Comparison of ENCODE assay signal across 8 mouse cellular contexts in genomic region chr11:55419678-55420307, GRCm38 (mm10). TPM values are rescaled to one million over a fixed set of nuclear protein-coding genes. Genes with fewer than 3 reads are reported as not detected.
A peak's percentile ranks its signal among the peaks of the same experiment; 100 is the strongest.
DNase-seq lines count a peak whose midpoint lies in the region; ATAC-seq lines count a peak whose summit lies in the region.

No protein-coding gene starts in this region.

- peak; percentile 69 for ATAC-seq in forebrain, embryonic 14.5 days
- ATAC-seq in stomach, embryonic 16.5 days (ENCODE audit: insufficient read depth, low FRiP score) = peak; percentile 89

- DNase-seq in 3T3-L1 (ENCODE audit: low read depth, low spot score) = peak; percentile 90
- DNase-seq in adrenal gland, adult 18-20 months (ENCODE audit: low spot score in 2 of 2) = peak; percentile 79 to 81
- DNase-seq in forebrain, embryonic 14.5 days (ENCODE audit: low spot score) = peak; percentile 46
- peak; percentile 83 to 85 for DNase-seq in heart, postnatal 36 days
- peak; percentile 29 to 52 for DNase-seq in layer of hippocampus, postnatal 10 days (ENCODE audit: low spot score in 2 of 2)
- peak; percentile 69 for DNase-seq in midbrain, embryonic 10.5 days (ENCODE audit: low spot score)
- DNase-seq in left cerebral cortex, adult 18-20 months (ENCODE audit: low spot score in 2 of 2) = no peak

- H3K4me2 ChIP-seq in forebrain, embryonic 14.5 days (ENCODE audit: low read length) = peak overlapping the region; percentile 55
- peak overlapping the region; percentile 76 for H3K4me2 ChIP-seq in stomach, embryonic 16.5 days (ENCODE audit: low read depth, low read length)

- H3K27me3 ChIP-seq in forebrain, embryonic 14.5 days (replicated peaks; ENCODE audit: control insufficient read depth, insufficient read depth, low read length) = no peaks in the 10 kb centered on the region
- H3K27me3 ChIP-seq in midbrain, embryonic 10.5 days (ENCODE audit: low read depth, poor library complexity, severe bottlenecking) = no peaks in the 10 kb centered on the region
- no peaks in the 10 kb centered on the region for H3K27me3 ChIP-seq in stomach, embryonic 16.5 days (ENCODE audit: control insufficient read depth, insufficient read depth, low read length)

- H3K27ac ChIP-seq in forebrain, embryonic 14.5 days (ENCODE audit: low read depth, low read length) = peak overlapping the region; percentile 52
- peak overlapping the region; percentile 92 for H3K27ac ChIP-seq in midbrain, embryonic 10.5 days (replicated peaks)
- H3K27ac ChIP-seq in stomach, embryonic 16.5 days (ENCODE audit: low read length) = peak overlapping the region; percentile 98

- 1% methylated on average over 9 of the region's 9 CpGs for WGBS in forebrain, embryonic 14.5 days
- 3% methylated on average over 9 of the region's 9 CpGs for WGBS in midbrain, embryonic 10.5 days
- 9% methylated on average over 9 of the region's 9 CpGs for WGBS in stomach, embryonic 16.5 days

- peak overlapping the region; percentile 60 for H3K9ac ChIP-seq in forebrain, embryonic 14.5 days (ENCODE audit: low read length)
- peak overlapping the region; percentile 89 for H3K9ac ChIP-seq in stomach, embryonic 16.5 days (ENCODE audit: low read length)

- H3K4me3 ChIP-seq in forebrain, embryonic 14.5 days (ENCODE audit: low read depth, low read length) = peak overlapping the region; percentile 33
- H3K4me3 ChIP-seq in midbrain, embryonic 10.5 days = peak overlapping the region; percentile 60
- peak overlapping the region; percentile 72 for H3K4me3 ChIP-seq in stomach, embryonic 16.5 days (replicated peaks; ENCODE audit: low read length)

- peaks cover 25% of the 10 kb centered on the region for H3K4me1 ChIP-seq in forebrain, embryonic 14.5 days (ENCODE audit: control insufficient read depth, insufficient read depth, low read length)
- H3K4me1 ChIP-seq in midbrain, embryonic 10.5 days = peaks cover 59% of the 10 kb centered on the region
- H3K4me1 ChIP-seq in stomach, embryonic 16.5 days (ENCODE audit: control insufficient read depth, insufficient read depth, low read length) = peaks cover 43% of the 10 kb centered on the region

- intact Hi-C loops in heart, postnatal 36 days (cut with DNase I) = loop anchor here (2.0 kb wide), 1 partner anchor 25 kb away; no protein-coding TSS in a partner anchor

- no peaks in the 10 kb centered on the region for H3K36me3 ChIP-seq in forebrain, embryonic 14.5 days (ENCODE audit: control insufficient read depth, insufficient read depth, low read length)
- no peaks in the 10 kb centered on the region for H3K36me3 ChIP-seq in midbrain, embryonic 10.5 days
- no peaks in the 10 kb centered on the region for H3K36me3 ChIP-seq in stomach, embryonic 16.5 days (ENCODE audit: control insufficient read depth, insufficient read depth, low read length)

- no peaks in the 10 kb centered on the region for H3K9me3 ChIP-seq in forebrain, embryonic 14.5 days (replicated peaks; ENCODE audit: control insufficient read depth, low read length)
- H3K9me3 ChIP-seq in midbrain, embryonic 10.5 days (replicated peaks) = no peaks in the 10 kb centered on the region
- H3K9me3 ChIP-seq in stomach, embryonic 16.5 days (replicated peaks; ENCODE audit: control insufficient read depth, low read length) = no peaks in the 10 kb centered on the region

RNA-seq across cellular contexts. Expression of gene Sparc, which starts 3.2 kb away (rescaled TPM):
- 1,000 to 10,000 TPM; 1,159 to 2,168 TPM for total RNA-seq in adrenal gland, adult 18-20 months (2021)
- 300 and 365 TPM in 2 replicates for polyA plus RNA-seq in forebrain, embryonic 14.5 days (2014; fragmentation: Nextera tagmentation; extraction: Ambion mirVana)
- 100 to 1,000 TPM; 645 to 801 TPM for total RNA-seq in heart, postnatal 36 days (2021)
- total RNA-seq in layer of hippocampus, postnatal 10 days (2021) = 100 to 1,000 TPM; 378 to 402 TPM
- polyA plus RNA-seq in midbrain, embryonic 10.5 days (2016; fragmentation: Nextera tagmentation; extraction: Ambion mirVana) = 333 and 416 TPM in 2 replicates
- 2,158 and 2,387 TPM in 2 replicates for polyA plus RNA-seq in stomach, embryonic 16.5 days (2015; fragmentation: Nextera tagmentation; extraction: Ambion mirVana)
- 100 to 1,000 TPM; 174 to 202 TPM for total RNA-seq in left cerebral cortex, adult 18-20 months (2021)

RNA-seq across cellular contexts. Expression of gene Atox1, which starts 41.2 kb away (rescaled TPM):
- 100 to 1,000 TPM; 231 to 325 TPM for total RNA-seq in adrenal gland, adult 18-20 months (2021)
- polyA plus RNA-seq in forebrain, embryonic 14.5 days (2014; fragmentation: Nextera tagmentation; extraction: Ambion mirVana) = 238 and 292 TPM in 2 replicates
- 100 to 1,000 TPM; 117 to 124 TPM for total RNA-seq in heart, postnatal 36 days (2021)
- total RNA-seq in layer of hippocampus, postnatal 10 days (2021) = 100 to 1,000 TPM; 139 to 143 TPM
- polyA plus RNA-seq in midbrain, embryonic 10.5 days (2016; fragmentation: Nextera tagmentation; extraction: Ambion mirVana) = 229 and 231 TPM in 2 replicates
- 421 and 424 TPM in 2 replicates for polyA plus RNA-seq in stomach, embryonic 16.5 days (2015; fragmentation: Nextera tagmentation; extraction: Ambion mirVana)
- total RNA-seq in left cerebral cortex, adult 18-20 months (2021) = 100 to 1,000 TPM in 1 of 2 experiments, 10 to 100 TPM in 1; 84.3 to 103 TPM

RNA-seq across cellular contexts. Expression of gene G3bp1, which starts 49.7 kb away (rescaled TPM):
- 10 to 100 TPM; 49.7 to 56.3 TPM for total RNA-seq in adrenal gland, adult 18-20 months (2021)
- polyA plus RNA-seq in forebrain, embryonic 14.5 days (2014; fragmentation: Nextera tagmentation; extraction: Ambion mirVana) = 141 and 146 TPM in 2 replicates
- 10 to 100 TPM; 38.8 to 39.0 TPM for total RNA-seq in heart, postnatal 36 days (2021)
- total RNA-seq in layer of hippocampus, postnatal 10 days (2021) = 10 to 100 TPM; 43.8 to 44.0 TPM
- 258 and 281 TPM in 2 replicates for polyA plus RNA-seq in midbrain, embryonic 10.5 days (2016; fragmentation: Nextera tagmentation; extraction: Ambion mirVana)
- 130 and 142 TPM in 2 replicates for polyA plus RNA-seq in stomach, embryonic 16.5 days (2015; fragmentation: Nextera tagmentation; extraction: Ambion mirVana)
- total RNA-seq in left cerebral cortex, adult 18-20 months (2021) = 10 to 100 TPM; 34.4 to 35.7 TPM

Comparison
In these comparisons a context has a peak if more than half of its experiments do, and no peak if none do; other contexts are left out.
1. DNase-seq: peak in 3T3-L1 (single experiment), adrenal gland, adult 18-20 months (2 of 2), forebrain, embryonic 14.5 days (single experiment), heart, postnatal 36 days (2 of 2), layer of hippocampus, postnatal 10 days (2 of 2) and midbrain, embryonic 10.5 days (single experiment); none in left cerebral cortex, adult 18-20 months (0 of 2).
2. Peak in every context shown above with its lines, with median percentiles within 50 percentile points of each other: H3K27ac ChIP-seq and H3K4me3 ChIP-seq.